Mouse (Mus musculus) right cerebral cortex, postnatal 14 days (tissue): ENCODE measurements at regions not wholly inside any gene's neighbourhood (a gene's known extent, or its start where the extent isn't known, plus 50 kb on each side); places are given as distances from the start of the nearest gene placed in this dataset.

Experiments
- DNase-seq: peaks from one replicate; pipeline ENCODE4 v3.0.0; 2022

DNA sequence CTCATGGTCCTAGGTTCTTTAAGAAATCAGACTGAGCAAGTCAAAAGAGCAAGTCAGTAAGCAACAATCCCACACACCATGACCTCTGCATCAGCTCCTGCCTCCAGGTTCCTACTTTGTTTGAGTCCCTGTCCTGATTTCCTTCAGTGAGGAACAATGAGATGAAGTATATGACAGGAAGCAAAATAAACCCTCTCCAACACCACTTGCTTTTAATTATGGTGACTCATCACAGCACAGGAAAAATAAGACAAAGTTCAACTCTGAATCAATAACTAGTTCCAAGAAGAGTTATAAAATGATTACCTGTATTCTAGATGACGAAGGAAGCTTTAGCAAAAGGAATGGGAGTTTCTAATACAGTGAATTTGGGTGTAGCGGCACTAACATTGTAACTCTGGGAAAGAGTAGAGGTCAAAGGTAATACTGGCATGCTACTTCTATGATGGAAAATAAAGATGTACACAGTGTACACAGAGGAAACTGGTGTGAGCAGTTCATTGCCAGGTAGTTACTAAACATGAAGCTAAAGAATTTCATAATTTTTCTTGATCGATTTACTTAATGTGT, 248.2 kb upstream of the Atp2b1 start:
- DNase-seq, result no peak

GRCm38 (mm10) chr10:98667728-98668127, 246.5 kb upstream of the Atp2b1 start:
- no peak for DNase-seq

GRCm38 (mm10) chr10:98674131-98674530, 240.1 kb upstream of the Atp2b1 start:
- no peak for DNase-seq

GRCm38 (mm10) chr10:98676907-98677306, 237.3 kb upstream of the Atp2b1 start:
- no peak for DNase-seq

GRCm38 (mm10) chr10:98678234-98678633, 236.0 kb upstream of the Atp2b1 start:
- no peak for DNase-seq

- no peak for DNase-seq
Observed at GRCm38 (mm10) chr10:98682436-98682835, 231.8 kb upstream of the Atp2b1 start.

- no peak for DNase-seq
Observed at GRCm38 (mm10) chr10:98684195-98684594, 230.0 kb upstream of the Atp2b1 start.

DNA sequence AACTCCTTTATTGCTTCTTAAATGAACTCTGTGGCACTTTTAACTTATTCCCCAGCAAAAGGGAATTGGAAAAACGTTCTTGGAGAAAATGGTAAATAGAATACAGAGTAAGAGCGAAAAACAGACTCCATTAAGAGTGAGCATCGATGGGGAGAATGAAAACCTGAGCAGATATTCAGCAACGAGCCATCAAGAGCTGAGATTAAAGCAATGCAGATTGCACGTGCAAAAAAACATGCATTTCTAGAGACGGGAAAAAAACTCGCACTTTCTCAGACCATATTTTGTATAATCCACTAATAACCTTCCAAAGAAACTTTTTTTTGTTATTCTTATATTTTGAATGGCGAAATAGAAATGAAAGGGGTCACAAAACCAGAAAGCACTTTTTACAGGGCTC, 229.5 kb upstream of the Atp2b1 start:
- no peak for DNase-seq

DNA sequence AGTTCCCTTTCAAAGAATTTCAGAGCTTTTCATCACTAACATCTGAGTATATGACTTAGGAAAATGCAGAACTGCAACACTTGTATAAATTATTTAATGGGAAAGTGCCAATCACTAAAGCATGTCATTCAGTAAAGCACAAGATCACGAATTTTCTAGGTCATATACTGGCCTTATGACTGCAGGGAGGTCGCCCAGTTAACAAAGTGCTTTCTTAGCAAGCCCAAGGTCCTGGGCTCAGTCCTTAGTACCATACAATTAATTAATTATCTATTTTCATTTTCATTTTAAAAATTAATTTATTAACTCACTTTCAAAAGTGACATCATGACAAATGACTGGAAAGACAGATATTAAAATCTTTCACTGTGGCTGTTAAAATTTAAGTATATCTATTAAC, 228.5 kb upstream of the Atp2b1 start:
- no peak for DNase-seq

- DNase-seq, result no peak
Observed at GRCm38 (mm10) chr10:98686370-98686769, 227.8 kb upstream of the Atp2b1 start.

GRCm38 (mm10) chr10:98691816-98692215, 222.4 kb upstream of the Atp2b1 start:
- DNase-seq, result no peak

GRCm38 (mm10) chr10:98694690-98695370, 219.4 kb upstream of the Atp2b1 start:
- DNase-seq, result no peak

GRCm38 (mm10) chr10:98695371-98695725, 218.9 kb upstream of the Atp2b1 start:
- no peak for DNase-seq

DNA sequence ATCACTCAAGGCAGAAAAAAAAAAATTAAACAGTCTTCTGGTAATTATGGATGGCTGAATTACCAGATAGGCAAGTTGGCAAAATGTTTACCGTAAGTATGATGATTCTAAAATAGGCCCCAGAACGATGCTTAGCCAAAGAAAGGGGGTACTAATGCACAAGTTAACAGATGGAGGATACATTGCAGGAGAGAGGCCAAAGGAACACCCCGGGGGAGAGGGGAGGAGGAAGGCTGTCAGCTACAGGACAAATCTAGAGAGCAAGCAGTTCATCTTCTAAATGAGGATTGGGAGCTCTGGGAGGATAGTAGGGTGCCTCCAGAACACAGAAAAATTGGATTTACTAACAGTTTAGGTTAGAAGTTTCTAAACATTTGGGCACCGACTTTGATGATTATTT, 216.3 kb upstream of the Atp2b1 start:
- DNase-seq, result no peak

DNA sequence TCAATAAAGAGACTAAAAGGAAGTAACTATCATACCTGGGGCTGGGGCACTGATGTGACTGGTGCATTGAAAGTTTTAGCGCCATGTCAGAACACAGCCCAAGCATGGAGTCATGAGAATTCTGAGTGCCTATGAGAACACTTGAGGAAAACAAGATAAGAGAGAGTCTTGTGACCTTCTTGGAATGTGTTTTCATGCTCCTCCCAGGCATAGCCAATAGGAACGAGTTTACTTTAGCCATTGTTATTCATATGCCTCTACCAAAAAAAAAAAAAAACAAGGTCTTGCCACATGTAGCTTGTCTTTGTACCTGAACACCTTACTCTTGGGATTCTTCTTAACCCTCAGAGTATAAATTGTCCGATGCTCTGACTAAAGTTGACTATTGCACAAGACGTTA, 214.6 kb upstream of the Atp2b1 start:
- no peak for DNase-seq

DNA sequence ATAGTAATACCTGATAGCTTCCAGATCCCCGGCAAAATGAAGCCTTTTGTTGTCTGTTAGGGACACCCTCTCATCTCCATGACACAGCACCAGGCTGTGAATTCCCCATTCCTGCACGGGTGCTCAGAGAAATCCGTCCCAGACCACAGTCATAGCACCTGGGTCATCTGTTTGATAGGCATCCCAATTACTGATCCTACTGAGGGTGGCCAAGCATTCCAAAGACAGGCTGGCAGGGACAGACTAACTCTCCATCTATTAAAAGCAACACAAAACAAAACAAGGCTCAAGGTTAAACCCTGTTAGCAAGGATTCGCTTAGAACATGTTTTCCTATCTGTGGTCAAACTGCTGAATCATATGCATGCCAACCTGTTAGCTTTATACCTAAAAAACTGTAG, 213.8 kb upstream of the Atp2b1 start:
- no peak for DNase-seq

- no peak for DNase-seq
Observed at GRCm38 (mm10) chr10:98701285-98701684, 212.9 kb upstream of the Atp2b1 start.

- no peak for DNase-seq
Observed at GRCm38 (mm10) chr10:98702470-98703215, 211.6 kb upstream of the Atp2b1 start.

DNA sequence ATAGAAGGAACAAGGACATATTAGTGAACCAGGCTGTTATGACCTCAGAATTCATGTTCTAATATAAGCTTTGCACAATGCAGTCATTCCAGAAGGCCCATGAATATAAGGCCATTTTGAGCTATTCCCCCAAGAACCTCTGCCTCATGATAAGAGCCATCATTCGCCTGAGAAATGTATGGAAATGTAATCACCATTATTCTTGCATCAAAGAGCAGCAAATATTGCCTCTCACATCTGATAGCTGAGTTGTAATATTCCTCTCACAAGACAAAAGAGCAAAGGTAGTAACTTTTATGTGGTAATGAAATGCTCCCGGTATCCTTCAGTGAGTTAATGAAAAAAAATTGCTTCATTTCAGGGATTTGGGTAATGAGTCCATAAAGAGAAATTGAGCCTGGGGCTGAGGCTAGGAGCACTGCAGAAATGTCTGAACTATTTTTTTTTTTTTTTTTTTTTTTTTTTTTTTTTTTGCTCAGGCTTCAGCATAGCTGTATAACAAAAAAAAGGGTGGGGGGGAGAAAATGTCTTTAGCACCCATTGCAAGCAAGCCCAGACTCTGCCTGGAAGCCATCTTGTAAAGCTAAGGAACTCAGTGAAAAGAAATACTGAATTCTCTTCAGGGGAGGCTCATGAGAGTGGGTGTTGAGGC, 210.4 kb upstream of the Atp2b1 start:
- DNase-seq, result no peak

DNA sequence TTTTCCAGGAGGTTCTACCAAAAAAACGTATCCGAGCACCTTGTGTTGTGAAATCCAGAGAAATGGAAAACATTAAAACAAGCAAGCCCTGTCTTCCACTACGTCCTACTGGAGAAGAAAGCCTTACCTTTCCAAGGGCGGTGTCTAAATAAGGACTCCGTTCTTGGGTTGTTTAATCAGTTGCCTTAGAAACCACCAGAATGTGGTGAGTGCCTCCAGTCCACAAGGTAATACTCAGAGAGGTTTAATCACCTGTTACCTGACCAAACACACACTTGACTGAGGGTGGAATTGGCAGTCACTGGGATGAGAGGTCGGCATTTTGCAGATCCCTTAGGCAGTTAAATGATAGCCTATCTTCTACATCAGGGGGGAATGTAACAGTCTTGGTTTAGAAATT, 209.6 kb upstream of the Atp2b1 start:
- no peak for DNase-seq

DNA sequence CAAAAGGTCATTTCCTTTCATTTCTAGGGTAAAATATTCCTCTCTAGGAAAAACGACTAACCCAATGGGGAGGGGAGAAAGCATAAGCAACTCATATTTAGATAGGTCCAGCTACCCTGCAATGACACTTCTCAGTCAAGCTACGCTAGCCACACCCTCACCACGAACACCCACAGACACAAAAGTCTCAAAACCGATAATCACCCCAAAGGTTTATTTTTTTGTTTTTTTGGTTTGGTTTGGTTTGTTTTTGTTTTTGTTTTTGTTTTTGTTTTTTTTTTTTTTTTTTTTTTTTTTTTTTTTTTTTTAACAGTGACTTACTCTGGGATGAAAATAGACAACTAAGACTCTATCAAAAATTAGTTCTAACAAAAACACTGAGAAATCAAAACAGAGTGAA, 196.3 kb upstream of the Atp2b1 start:
- DNase-seq, result no peak

DNA sequence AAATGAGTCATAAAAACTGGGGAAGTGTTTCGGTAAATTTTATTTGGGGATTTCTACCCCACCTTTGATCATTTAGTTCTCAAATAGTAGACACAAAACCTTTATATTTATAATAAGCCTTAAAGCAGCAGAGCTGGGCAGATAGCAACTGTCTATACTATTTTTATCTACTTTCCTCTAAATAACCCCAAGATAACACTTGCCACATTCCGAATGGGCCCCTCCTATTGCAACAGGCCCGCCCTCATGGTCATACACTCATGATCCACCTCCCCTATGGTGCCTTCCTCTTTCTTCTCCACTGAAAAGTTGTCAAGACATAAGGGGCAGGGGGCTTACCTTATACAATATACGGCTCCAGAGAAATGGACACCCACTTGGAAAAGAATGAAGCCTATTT, 195.5 kb upstream of the Atp2b1 start:
- no peak for DNase-seq

GRCm38 (mm10) chr10:98720256-98721005, 193.8 kb upstream of the Atp2b1 start:
- no peak for DNase-seq
